Mouse (Mus musculus) forebrain, embryonic 16.5 days (tissue): Measurements from ENCODE around the gene Aff3. TPM values are rescaled to one million over a fixed set of nuclear protein-coding genes. Genes with fewer than 3 reads are reported as not detected.

Experiments used
- ATAC-seq: fragments of 200-750 bp; cut with Nextera tagmentation; 2 replicates; pipeline ENCODE4 v1.8.0; 2017; ENCODE audit warnings: mild to moderate bottlenecking, moderate library complexity
- H3K27ac ChIP-seq: fragments of 300-500 bp; sonication (generic); 2 replicates; pipeline ENCODE4 v1.5.1; 2014; ENCODE audit warnings: low read length, control low read depth
- H3K27me3 ChIP-seq: fragments of 300-500 bp; sonication (generic); replicated peaks from 2 replicates; pipeline ENCODE4 v1.6.1; 2014; ENCODE audit warnings: low read length; ENCODE audit not compliant: control insufficient read depth, insufficient read depth
- H3K36me3 ChIP-seq: fragments of 300-500 bp; sonication (generic); 2 replicates; pipeline ENCODE4 v1.6.1; 2014; ENCODE audit not compliant: control insufficient read depth, insufficient read depth
- H3K4me1 ChIP-seq: fragments of 300-500 bp; sonication (generic); replicated peaks from 2 replicates; pipeline ENCODE4 v1.6.1; 2014; ENCODE audit warnings: low read length; ENCODE audit not compliant: control insufficient read depth, insufficient read depth
- H3K4me2 ChIP-seq: fragments of 300-500 bp; sonication (generic); 2 replicates; pipeline ENCODE4 v1.6.1; 2014; ENCODE audit warnings: mild to moderate bottlenecking, low read length, control low read depth
- H3K4me3 ChIP-seq: fragments of 300-500 bp; sonication (generic); replicated peaks from 2 replicates; pipeline ENCODE4 v1.5.1; 2014; ENCODE audit warnings: mild to moderate bottlenecking, low read length, control low read depth
- H3K9ac ChIP-seq: fragments of 300-500 bp; sonication (generic); replicated peaks from 2 replicates; pipeline ENCODE4 v1.6.1; 2014; ENCODE audit warnings: low read depth, low read length, control low read depth
- H3K9me3 ChIP-seq: fragments of 300-500 bp; sonication (generic); 2 replicates; pipeline ENCODE4 v1.6.1; 2016; ENCODE audit warnings: low read length; ENCODE audit not compliant: control insufficient read depth
- WGBS: fragments of 180-500 bp; shearing (Covaris S2); extraction: QIAGEN DNeasy Blood & Tissue Kit; methylation state at CpG from one replicate; pipeline ENCODE4 v1.1.7; 2014; 5-methylcytosine and 5-hydroxymethylcytosine counted together
- polyA plus RNA-seq: library from polyadenylated mRNA; unstranded; fragments of >200 nt; fragmentation: Nextera tagmentation; extraction: Ambion mirVana; gene quantifications from 2 replicates; pipeline ENCODE4 v1.2.1, GENCODE M21; 2015

Aff3 gene
- polyA plus RNA-seq, 1 experiment from 2014 or later: 16.9 TPM

DNA sequence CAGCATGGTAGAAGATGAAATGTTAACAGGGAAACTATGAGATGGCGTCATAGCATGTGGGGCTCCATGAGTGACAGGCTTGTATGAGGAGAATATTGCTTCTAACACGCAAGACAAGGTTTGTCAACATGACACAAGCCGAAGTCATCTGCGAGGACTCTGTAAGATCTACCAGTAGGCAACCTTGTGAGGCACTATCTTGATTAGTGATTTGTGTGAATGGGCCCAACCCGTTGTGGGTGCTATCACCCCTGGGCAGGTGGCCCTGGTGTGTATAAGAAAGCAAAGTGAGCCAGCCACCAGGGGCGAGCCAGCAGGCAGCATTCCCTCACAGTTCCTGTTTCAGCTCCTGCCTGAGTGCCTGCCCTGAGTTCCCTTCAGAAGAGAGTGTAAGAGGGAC, 249.2 kb downstream of the Aff3 start:
- 88% methylated on average over 6 of the region's 6 CpGs for WGBS

DNA sequence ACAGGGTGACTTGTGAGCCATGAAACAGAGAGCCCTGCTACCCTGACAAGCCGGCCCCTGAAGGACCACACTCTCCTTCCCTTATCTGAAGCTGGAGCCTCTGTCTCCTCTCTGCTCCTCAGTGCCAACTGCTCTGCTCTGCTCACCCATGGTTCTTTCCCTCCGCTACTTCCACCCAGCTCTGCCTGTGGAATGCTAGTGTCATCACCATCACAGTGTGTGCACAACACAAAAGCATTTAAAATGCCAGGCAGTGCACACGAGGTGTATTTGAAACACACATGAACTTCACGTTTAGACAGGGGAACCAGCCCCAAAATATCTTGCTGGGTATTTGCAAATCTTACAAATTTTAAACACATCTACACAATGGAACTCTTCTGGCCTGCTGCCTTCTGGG, 253.6 kb downstream of the Aff3 start:
- Histone ChIP-seq H3K4me2 (no peak overlapping the region), H3K4me3 (no peak overlapping the region), H3K9ac (no peak overlapping the region), H3K4me1 (peaks cover 15% of the 10 kb centered on the region), H3K9me3 (no peaks in the 10 kb centered on the region), H3K27ac (peak overlapping the region; percentile 43), H3K27me3 (no peaks in the 10 kb centered on the region), H3K36me3 (no peaks in the 10 kb centered on the region)
- ATAC-seq: no peak
- 61% methylated on average over 4 of the region's 4 CpGs for WGBS

More for the DNA sequence above, 249.2 kb downstream of the Aff3 start:
- H3K9me3 ChIP-seq: no peaks in the 10 kb centered on the region
- no peak overlapping the region for H3K27ac ChIP-seq
- H3K4me1 ChIP-seq: peaks cover 27% of the 10 kb centered on the region
- no peak overlapping the region for H3K9ac ChIP-seq
- no peak for ATAC-seq
- no peaks in the 10 kb centered on the region for H3K36me3 ChIP-seq
- H3K4me2 ChIP-seq: no peak overlapping the region
- H3K4me3 ChIP-seq: no peak overlapping the region
- H3K27me3 ChIP-seq: no peaks in the 10 kb centered on the region

DNA sequence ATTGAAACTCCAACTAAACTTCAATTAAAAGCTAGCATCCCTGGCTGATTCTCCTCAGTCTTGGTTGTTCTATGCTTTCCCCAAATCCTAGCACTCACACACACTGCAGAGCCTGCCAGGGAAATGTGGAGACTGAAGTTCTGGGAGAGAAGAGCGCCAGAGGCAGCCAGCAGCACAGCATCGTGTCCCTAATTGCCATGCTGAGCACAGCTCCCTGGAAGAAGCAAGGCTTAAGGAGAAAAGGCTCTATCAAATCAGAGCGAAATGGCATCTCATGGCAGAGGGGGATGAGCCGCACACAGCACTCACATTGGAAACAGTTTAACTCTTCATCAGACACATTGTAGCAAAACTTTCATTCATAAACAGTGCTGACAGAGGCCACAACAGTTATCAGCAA, 254.3 kb downstream of the Aff3 start:
- WGBS: 6% methylated on average over 4 of the region's 4 CpGs
- Histone ChIP-seq H3K27me3 (no peaks in the 10 kb centered on the region), H3K4me1 (peaks cover 15% of the 10 kb centered on the region), H3K4me2 (no peak overlapping the region), H3K9me3 (no peaks in the 10 kb centered on the region), H3K4me3 (no peak overlapping the region), H3K27ac (peak overlapping the region; percentile 38), H3K36me3 (no peaks in the 10 kb centered on the region), H3K9ac (no peak overlapping the region)
- peak; percentile 94 for ATAC-seq

DNA sequence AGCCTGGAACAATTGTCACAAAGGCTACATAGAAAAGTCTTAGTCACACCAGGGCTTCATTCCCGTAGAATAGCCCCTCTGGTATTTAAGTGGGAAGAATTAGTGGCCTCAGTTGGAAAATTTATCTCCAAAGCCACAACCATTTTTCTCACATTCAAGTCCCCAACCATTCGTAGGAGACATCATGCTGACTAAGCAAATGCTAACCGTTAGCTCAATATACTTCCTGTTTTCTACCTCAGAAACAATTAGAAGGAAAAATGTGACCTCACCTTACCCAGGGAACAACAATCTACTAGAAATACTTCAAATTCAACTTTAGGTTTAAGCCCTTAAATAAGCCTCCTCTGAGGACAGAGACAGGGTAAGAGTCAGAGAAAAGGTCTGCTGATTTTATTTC, 256.5 kb downstream of the Aff3 start:
- no peak overlapping the region for H3K27ac ChIP-seq
- H3K4me3 ChIP-seq: no peak overlapping the region
- no peaks in the 10 kb centered on the region for H3K9me3 ChIP-seq
- no peak overlapping the region for H3K4me2 ChIP-seq
- no peak overlapping the region for H3K9ac ChIP-seq
- no peaks in the 10 kb centered on the region for H3K36me3 ChIP-seq
- 73% methylated on average over 3 of the region's 3 CpGs for WGBS
- H3K27me3 ChIP-seq: no peaks in the 10 kb centered on the region
- H3K4me1 ChIP-seq: peaks cover 15% of the 10 kb centered on the region
- no peak for ATAC-seq

DNA sequence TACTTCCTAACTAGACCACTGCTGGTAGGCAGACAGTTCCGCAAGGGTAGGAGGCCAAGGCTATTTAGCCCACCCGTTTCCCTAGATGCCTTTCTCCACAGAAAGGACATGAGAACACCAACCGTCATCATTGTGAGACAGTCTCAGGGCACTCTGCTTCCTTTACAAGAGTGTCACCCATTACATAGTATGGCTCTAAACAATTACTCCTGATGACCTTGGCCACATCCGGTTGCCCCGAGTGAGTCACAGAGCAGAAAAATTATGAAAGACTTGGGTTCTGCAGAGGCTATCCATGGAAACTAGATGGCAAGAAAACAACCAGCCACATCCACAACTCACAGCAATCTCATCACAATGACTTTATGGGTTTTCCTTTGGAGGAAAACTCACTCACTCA, 261.0 kb downstream of the Aff3 start:
- Histone ChIP-seq H3K4me2 (no peak overlapping the region), H3K27me3 (no peaks in the 10 kb centered on the region), H3K36me3 (no peaks in the 10 kb centered on the region), H3K4me3 (no peak overlapping the region), H3K27ac (no peak overlapping the region), H3K4me1 (peaks cover 9% of the 10 kb centered on the region), H3K9me3 (no peaks in the 10 kb centered on the region), H3K9ac (no peak overlapping the region)
- WGBS: 95% methylated on average over 5 of the region's 5 CpGs
- no peak for ATAC-seq

DNA sequence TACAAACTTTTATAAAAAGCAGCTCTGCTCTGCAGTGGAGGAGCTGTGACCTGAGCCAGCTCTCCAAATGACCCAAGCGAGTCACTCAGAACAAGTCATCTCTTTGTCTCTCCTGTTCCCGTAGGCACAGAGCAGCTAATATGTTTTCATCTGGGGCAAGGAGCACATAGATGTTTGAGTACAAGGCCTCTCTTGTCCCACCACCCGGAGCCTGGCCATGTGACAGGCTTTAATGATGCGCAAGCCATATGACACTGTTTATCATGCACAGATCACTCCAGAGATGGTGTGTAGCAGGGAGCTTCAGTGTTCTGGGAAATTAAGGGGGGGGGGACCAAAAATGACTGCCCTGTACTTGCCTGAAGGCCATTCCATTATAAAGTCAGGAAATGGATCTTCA, 262.9 kb downstream of the Aff3 start:
- no peaks in the 10 kb centered on the region for H3K27me3 ChIP-seq

DNA sequence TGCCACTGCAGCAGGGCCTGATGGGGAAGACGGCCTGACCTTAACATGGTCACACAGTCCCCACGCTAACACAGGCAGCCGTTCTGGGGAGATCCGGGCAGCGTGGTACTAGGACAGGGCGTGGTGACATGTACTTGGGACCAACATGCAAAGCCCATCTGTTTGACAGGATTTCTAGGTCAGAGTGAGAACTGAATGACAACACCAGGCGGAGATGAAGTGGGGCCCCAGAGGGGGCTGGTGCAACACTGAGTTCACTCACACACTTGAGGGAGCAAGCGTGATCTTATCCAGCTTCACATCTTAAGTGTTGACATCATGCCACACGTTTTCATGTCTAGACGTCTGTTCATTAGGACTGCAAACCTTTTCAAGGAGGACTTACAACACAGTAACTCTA, 265.5 kb downstream of the Aff3 start:
- Histone ChIP-seq H3K4me1 (peaks cover 22% of the 10 kb centered on the region), H3K9me3 (no peaks in the 10 kb centered on the region), H3K9ac (no peak overlapping the region), H3K4me3 (no peak overlapping the region), H3K4me2 (no peak overlapping the region), H3K27me3 (no peaks in the 10 kb centered on the region), H3K36me3 (no peaks in the 10 kb centered on the region), H3K27ac (no peak overlapping the region)
- WGBS: 78% methylated on average over 10 of the region's 10 CpGs
- ATAC-seq: no peak

More for the DNA sequence above, 262.9 kb downstream of the Aff3 start:
- ATAC-seq: no peak
- Histone ChIP-seq H3K27ac (no peak overlapping the region), H3K4me3 (no peak overlapping the region), H3K36me3 (no peaks in the 10 kb centered on the region), H3K4me2 (no peak overlapping the region), H3K4me1 (peaks cover 9% of the 10 kb centered on the region), H3K9me3 (no peaks in the 10 kb centered on the region), H3K9ac (no peak overlapping the region)
- 46% methylated on average over 4 of the region's 4 CpGs for WGBS

DNA sequence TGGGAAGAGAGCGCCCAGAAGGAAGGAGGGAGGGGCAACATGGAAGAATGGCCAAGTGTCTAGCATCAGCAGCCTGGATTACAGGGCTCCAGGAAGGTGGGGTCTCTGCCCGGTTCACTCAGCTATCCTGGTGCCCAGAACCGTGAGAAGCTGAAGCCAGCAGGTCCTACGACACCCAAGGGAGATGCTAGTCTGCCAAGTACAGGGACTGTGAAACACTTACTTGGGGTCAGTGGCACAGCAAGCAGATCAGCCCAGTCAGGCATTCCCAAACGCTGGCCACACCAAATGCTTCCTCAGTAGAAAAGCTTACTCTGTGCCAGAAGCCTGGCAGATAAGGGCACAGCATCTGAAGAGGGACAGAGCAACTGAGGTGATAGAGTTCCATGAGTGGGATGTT, 266.2 kb downstream of the Aff3 start:
- ATAC-seq: no peak

DNA sequence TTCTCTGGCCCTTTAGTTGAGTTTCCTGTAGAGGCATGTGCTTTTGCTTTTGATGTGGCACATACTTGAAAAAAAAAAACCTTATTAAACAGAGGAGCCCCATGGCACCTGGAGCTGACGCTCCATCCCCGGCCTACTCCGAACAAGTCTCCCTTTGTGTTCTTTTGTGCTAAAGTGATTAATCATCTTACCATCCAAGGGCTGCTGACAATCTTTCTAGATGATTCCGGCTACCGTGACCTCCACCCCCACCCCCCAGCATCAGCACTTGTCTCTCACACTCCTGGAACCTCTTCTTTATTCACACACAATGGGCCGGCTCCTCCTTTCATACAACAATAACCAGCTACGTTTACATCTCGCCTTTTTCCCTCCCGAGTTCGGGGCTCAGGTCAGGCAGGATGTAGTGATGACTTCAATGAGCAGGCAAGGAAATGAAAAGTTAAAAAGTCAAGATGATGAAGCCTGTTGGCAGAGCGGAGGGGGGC, 269.5 kb downstream of the Aff3 start:
- 20% methylated on average over 11 of the region's 11 CpGs for WGBS
- ATAC-seq: no peak
- no peak overlapping the region for H3K27ac ChIP-seq

More for the DNA sequence above, 266.2 kb downstream of the Aff3 start:
- Histone ChIP-seq H3K9me3 (no peaks in the 10 kb centered on the region), H3K9ac (no peak overlapping the region), H3K27me3 (no peaks in the 10 kb centered on the region), H3K4me1 (peaks cover 27% of the 10 kb centered on the region), H3K27ac (no peak overlapping the region), H3K4me3 (no peak overlapping the region), H3K4me2 (no peak overlapping the region), H3K36me3 (no peaks in the 10 kb centered on the region)
- WGBS: 72% methylated on average over 5 of the region's 5 CpGs

DNA sequence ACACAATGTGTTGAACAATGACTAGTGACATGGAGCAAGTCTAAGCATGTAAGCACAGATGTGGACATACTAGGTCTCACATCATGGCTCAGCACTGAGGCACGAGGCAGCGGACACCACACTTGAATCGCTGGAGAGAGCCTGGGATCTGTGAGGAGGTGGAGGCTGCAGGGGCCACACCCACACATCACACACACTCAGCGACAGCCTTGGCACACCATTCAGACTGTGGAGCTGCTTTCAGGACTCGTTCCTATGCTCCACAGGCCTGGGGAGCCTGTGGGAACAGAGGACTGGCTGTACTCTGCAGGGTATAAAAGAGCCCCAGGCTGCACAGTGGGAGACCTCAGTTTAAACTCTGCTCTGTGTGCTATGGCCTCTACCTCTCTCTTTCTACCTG, 270.3 kb downstream of the Aff3 start:
- Histone ChIP-seq H3K9ac (no peak overlapping the region), H3K27me3 (no peaks in the 10 kb centered on the region), H3K4me3 (no peak overlapping the region), H3K4me1 (peaks cover 32% of the 10 kb centered on the region), H3K9me3 (no peaks in the 10 kb centered on the region), H3K4me2 (no peak overlapping the region), H3K27ac (no peak overlapping the region), H3K36me3 (no peaks in the 10 kb centered on the region)
- 24% methylated on average over 5 of the region's 5 CpGs for WGBS
- ATAC-seq: peak; percentile 29

More for the DNA sequence above, 269.5 kb downstream of the Aff3 start:
- no peak overlapping the region for H3K9ac ChIP-seq
- no peak overlapping the region for H3K4me2 ChIP-seq
- H3K4me3 ChIP-seq: no peak overlapping the region
- no peaks in the 10 kb centered on the region for H3K9me3 ChIP-seq
- no peaks in the 10 kb centered on the region for H3K36me3 ChIP-seq
- peaks cover 28% of the 10 kb centered on the region for H3K4me1 ChIP-seq
- H3K27me3 ChIP-seq: no peaks in the 10 kb centered on the region
